Mouse (Mus musculus) heart, postnatal 0 days (tissue): ENCODE results near the gene Itpr2. TPM values are rescaled to one million over a fixed set of nuclear protein-coding genes. Genes with fewer than 3 reads are reported as not detected.

Experiments
- ATAC-seq: fragments of 200-750 bp; cut with Nextera tagmentation; 2 replicates; pipeline ENCODE4 v1.8.0; 2017; ENCODE audit warnings: low read depth, moderate number of reproducible peaks, moderate library complexity; ENCODE audit not compliant: insufficient read depth
- DNase-seq: peaks from one replicate; pipeline ENCODE4 v3.0.0-alpha.2; 2016; ENCODE audit warnings: low spot score
- H3K27ac ChIP-seq: fragments of 300-500 bp; sonication (generic); 2 replicates; pipeline ENCODE4 v1.5.1; 2014; ENCODE audit warnings: low read depth, mild to moderate bottlenecking
- H3K27me3 ChIP-seq: fragments of 300-500 bp; sonication (generic); 2 replicates; pipeline ENCODE4 v1.6.1; 2014; ENCODE audit warnings: low read length, mixed read lengths; ENCODE audit not compliant: control insufficient read depth, insufficient read depth
- H3K36me3 ChIP-seq: fragments of 300-500 bp; sonication (generic); replicated peaks from 2 replicates; pipeline ENCODE4 v1.6.1; 2014; ENCODE audit warnings: low read length, mixed read lengths; ENCODE audit not compliant: control insufficient read depth, insufficient read depth
- H3K4me1 ChIP-seq: fragments of 300-500 bp; sonication (generic); 2 replicates; pipeline ENCODE4 v1.6.1; 2014; ENCODE audit warnings: antibody characterized with exemption; ENCODE audit not compliant: control insufficient read depth, insufficient read depth
- H3K4me2 ChIP-seq: fragments of 300-500 bp; sonication (generic); 2 replicates; pipeline ENCODE4 v1.6.1; 2014; ENCODE audit warnings: low read depth, mild to moderate bottlenecking, low read length, moderate library complexity
- H3K4me3 ChIP-seq: fragments of 300-500 bp; sonication (generic); 2 replicates; pipeline ENCODE4 v1.5.1; 2014; ENCODE audit warnings: low read depth, low read length
- H3K9ac ChIP-seq: fragments of 300-500 bp; sonication (generic); replicated peaks from 2 replicates; pipeline ENCODE4 v1.6.1; 2014; ENCODE audit warnings: low read depth, low read length, mixed read lengths
- H3K9me3 ChIP-seq: fragments of 300-500 bp; sonication (generic); replicated peaks from 2 replicates; pipeline ENCODE4 v1.6.1; 2016; ENCODE audit warnings: low read length; ENCODE audit not compliant: control insufficient read depth
- CTCF ChIP-seq: IDR thresholded peaks from 2 replicates; pipeline ENCODE4 v1.5.1; 2016; ENCODE audit warnings: antibody characterized with exemption, control low read depth, low read depth
- EP300 ChIP-seq: IDR thresholded peaks from 2 replicates; pipeline ENCODE4 v1.6.1; 2016; ENCODE audit warnings: antibody characterized with exemption, low read depth
- whole genome bisulfite sequencing: fragments of 180-500 bp; shearing (Covaris S2); extraction: QIAGEN DNeasy Blood & Tissue Kit; methylation state at CpG from one replicate; pipeline ENCODE4 v1.1.7; 2014; 5-methylcytosine and 5-hydroxymethylcytosine counted together
- polyA plus RNA-seq: library from polyadenylated mRNA; unstranded; fragments of >200 nt; fragmentation: Nextera tagmentation; extraction: Ambion mirVana; gene quantifications from 2 replicates; pipeline ENCODE4 v1.2.1, GENCODE M21; 2015
- total RNA-seq: library from RNA; depleted of rRNA; stranded (reverse); fragments of >200 nt; gene quantifications from 2 replicates; pipeline ENCODE4 v1.2.3, GENCODE M21; 2014; ENCODE audit warnings: low replicate concordance

Itpr2 gene
- total and polyA plus RNA-seq, 2 experiments from 2014 or later, result 26.5 to 59.5 TPM

DNA sequence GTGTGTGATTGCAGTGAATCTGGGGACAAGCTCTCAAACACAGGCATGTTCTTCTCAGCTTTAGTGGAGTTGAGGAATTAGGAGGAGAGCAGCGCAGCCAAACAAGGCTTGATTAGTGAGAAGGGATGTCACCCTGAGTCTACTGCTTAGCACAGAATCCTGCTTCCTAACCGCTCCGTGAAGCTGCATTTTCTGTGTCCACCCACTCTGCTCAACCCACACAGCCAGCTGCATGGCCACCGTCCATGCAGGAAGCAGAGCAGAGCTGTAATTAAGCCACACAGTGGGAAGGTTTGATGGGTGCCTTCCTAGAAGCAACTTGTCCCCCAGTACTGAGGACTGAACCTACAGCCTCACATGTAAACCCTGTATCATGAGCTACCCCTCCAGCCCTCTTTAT lies 97.1 kb downstream of the Itpr2 start:
- ATAC-seq, result no peak
- Histone ChIP-seq H3K36me3 (peaks cover 32% of the 10 kb centered on the region), H3K27ac (no peak overlapping the region), H3K4me3 (no peak overlapping the region), H3K9me3 (no peaks in the 10 kb centered on the region), H3K4me2 (no peak overlapping the region), H3K9ac (no peak overlapping the region), H3K27me3 (no peaks in the 10 kb centered on the region), H3K4me1 (peaks cover under 1% of the 10 kb centered on the region; the same call in 1 of the 2 replicates)
- DNase-seq, result no peak
- 88% methylated on average over 4 of the region's 4 CpGs for WGBS
- TF ChIP-seq EP300 (no peak), CTCF (no peak)

DNA sequence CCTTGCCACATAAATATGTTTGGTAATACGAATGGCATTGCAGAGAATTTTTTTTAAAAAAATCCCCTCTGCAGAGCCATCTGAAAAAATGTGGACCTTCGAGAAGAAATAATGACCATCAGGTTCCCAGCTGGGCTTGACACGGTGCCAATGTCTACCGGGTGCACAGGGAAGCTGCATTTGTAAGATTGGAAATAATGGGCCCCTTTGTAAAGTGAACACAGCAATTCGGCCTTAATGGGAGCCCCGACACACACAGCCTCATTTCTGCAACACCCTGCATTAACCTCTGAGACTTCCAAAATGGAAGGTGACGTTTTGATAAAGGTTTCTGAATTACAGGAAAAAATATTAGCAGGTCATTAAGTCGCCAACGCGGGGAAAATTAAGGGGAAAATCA lies 97.9 kb downstream of the Itpr2 start:
- no peak overlapping the region for H3K9ac ChIP-seq
- WGBS, result 79% methylated on average over 10 of the region's 10 CpGs
- H3K4me1 ChIP-seq, result no peaks in the 10 kb centered on the region
- no peak overlapping the region for H3K27ac ChIP-seq
- H3K4me3 ChIP-seq, result no peak overlapping the region
- H3K27me3 ChIP-seq, result no peaks in the 10 kb centered on the region
- ATAC-seq (no peak), DNase-seq (no peak)
- no peak overlapping the region for H3K4me2 ChIP-seq
- no peaks in the 10 kb centered on the region for H3K9me3 ChIP-seq
- TF ChIP-seq EP300 (no peak), CTCF (no peak)
- H3K36me3 ChIP-seq, result peaks cover 32% of the 10 kb centered on the region

DNA sequence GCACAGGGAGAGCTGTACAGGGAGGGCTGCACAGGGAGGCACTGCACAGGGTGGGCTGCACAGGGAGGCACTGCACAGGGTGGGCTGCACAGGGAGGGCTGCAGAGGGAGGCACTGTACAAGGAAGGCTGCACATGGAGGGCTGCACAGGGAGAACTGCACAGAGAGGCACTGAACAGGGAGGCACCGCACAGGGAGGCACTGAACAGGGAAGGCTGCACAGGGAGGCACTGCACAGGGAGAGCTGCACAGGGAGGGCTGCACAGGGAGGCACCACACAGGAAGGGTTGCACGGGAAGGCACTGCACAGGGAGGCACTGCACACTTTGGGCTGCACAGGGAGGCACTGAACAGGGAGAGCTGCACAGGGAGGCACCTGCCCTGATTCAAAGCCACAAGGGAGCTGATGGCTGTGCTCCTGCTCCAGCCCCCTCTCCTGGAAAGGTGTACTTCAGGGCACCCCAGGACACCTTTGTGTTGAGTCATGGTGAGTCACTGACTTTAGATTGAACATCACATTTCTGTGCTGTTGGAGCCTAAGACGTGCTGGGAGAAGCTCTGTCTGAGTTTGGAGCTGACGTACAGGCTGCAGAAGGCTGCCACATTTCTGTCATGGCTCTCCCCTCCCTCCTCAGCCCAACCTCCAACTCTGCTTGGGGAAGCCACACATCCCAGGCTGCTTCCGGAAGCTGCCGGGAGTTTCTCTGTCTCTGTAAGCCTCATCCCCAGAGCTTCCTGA lies 98.9 kb downstream of the Itpr2 start:
- H3K36me3 ChIP-seq, result peaks cover 32% of the 10 kb centered on the region
- no peak for TF ChIP-seq EP300
- TF ChIP-seq CTCF, result no peak
- no peak overlapping the region for H3K9ac ChIP-seq
- no peaks in the 10 kb centered on the region for H3K9me3 ChIP-seq
- WGBS, result 42% methylated on average over 6 of the region's 6 CpGs
- H3K4me3 ChIP-seq, result no peak overlapping the region
- no peak for ATAC-seq
- no peaks in the 10 kb centered on the region for H3K27me3 ChIP-seq
- H3K4me1 ChIP-seq, result no peaks in the 10 kb centered on the region
- no peak for DNase-seq
- H3K4me2 ChIP-seq, result no peak overlapping the region
- no peak overlapping the region for H3K27ac ChIP-seq

DNA sequence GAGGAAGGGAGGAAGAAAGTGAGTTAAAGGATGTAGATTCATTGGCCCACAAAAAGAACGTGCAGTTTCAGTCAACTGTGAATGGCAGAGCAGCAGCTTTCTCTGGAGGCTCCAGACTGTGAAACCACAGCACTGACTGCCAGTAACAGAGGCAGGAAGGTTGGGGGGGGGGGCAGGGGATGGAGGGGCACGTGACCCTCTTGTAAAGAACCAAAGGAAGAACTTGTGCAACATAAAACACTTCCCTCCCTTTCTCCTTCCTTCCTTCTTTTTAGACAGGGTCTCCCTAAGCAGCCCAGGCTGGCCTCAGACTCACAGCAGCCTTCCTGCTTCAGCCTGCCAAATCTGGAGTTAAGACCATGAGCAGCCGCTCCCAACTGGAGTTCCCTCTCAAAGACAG lies 104.2 kb downstream of the Itpr2 start:
- 59% methylated on average over 3 of the region's 3 CpGs for WGBS
- Histone ChIP-seq H3K27ac (no peak overlapping the region), H3K36me3 (peaks cover 49% of the 10 kb centered on the region), H3K9me3 (no peaks in the 10 kb centered on the region), H3K4me1 (no peaks in the 10 kb centered on the region), H3K4me3 (no peak overlapping the region), H3K4me2 (no peak overlapping the region), H3K27me3 (no peaks in the 10 kb centered on the region), H3K9ac (no peak overlapping the region)
- ATAC-seq (no peak), DNase-seq (no peak)
- TF ChIP-seq CTCF (no peak), EP300 (no peak)

DNA sequence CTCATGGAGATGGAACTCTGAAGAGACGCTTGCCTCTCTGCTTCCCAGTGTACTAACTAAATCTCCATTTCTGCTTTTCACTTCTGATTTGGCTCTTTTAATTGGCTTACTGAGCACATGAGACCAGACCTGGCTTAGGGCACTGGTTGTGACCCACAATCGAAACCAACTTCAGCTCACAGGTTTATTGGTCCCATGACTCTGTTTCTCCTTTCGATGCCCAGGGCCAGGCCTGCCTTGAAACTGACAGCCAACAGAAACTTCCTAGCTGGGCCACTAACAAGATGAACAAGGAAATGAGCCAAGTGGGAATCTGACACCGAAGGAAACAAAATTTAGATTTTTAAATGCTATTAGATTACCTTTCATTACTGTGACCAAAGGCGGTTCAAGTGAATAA lies 105.8 kb downstream of the Itpr2 start:
- Histone ChIP-seq H3K36me3 (peaks cover 58% of the 10 kb centered on the region), H3K27ac (no peak overlapping the region), H3K4me1 (no peaks in the 10 kb centered on the region), H3K9ac (no peak overlapping the region), H3K9me3 (no peaks in the 10 kb centered on the region), H3K27me3 (no peaks in the 10 kb centered on the region), H3K4me2 (no peak overlapping the region), H3K4me3 (no peak overlapping the region)
- DNase-seq, result no peak
- ATAC-seq, result no peak
- no peak for TF ChIP-seq EP300
- no peak for TF ChIP-seq CTCF
- 86% methylated on average over 5 of the region's 5 CpGs for WGBS

DNA sequence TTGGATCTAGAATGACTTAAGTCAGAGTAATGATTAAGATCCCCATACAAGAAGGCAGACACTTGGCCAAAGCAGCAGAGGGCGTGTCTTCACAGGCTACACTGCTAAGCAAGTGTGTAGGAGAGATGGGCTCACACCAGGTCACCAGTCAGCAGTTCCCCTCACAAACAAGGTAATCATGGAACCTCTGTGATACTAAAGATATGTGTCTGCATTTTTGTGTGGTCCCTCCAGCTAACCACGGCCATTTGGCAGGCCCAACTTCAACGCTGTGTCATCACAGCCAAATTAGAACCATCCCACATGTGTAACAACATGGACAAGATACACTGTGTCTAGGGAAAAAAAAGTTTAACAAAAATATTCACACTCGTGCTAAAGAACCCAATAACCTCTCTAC lies 106.4 kb downstream of the Itpr2 start:
- Histone ChIP-seq H3K9me3 (no peaks in the 10 kb centered on the region), H3K4me3 (no peak overlapping the region), H3K36me3 (peaks cover 59% of the 10 kb centered on the region), H3K27ac (no peak overlapping the region), H3K4me1 (no peaks in the 10 kb centered on the region), H3K9ac (no peak overlapping the region), H3K4me2 (no peak overlapping the region), H3K27me3 (no peaks in the 10 kb centered on the region)
- DNase-seq (no peak), ATAC-seq (no peak)
- TF ChIP-seq CTCF (no peak), EP300 (no peak)
- 83% methylated on average over 4 of the region's 4 CpGs for WGBS
